Mouse (Mus musculus) kidney, embryonic 16.5 days (tissue): ENCODE results near the gene Tpk1. TPM values are rescaled to one million over a fixed set of nuclear protein-coding genes. Genes with fewer than 3 reads are reported as not detected.

Source experiments
- ATAC-seq: fragments of 200-750 bp; cut with Nextera tagmentation; 2 replicates; pipeline ENCODE4 v1.8.0; 2017; ENCODE audit warnings: moderate TSS enrichment; ENCODE audit not compliant: low FRiP score, low TSS enrichment
- H3K27ac ChIP-seq: fragments of 300-500 bp; sonication (generic); 2 replicates; pipeline ENCODE4 v1.5.1; 2014; ENCODE audit warnings: low read length
- H3K27me3 ChIP-seq: fragments of 300-500 bp; sonication (generic); 2 replicates; pipeline ENCODE4 v1.6.1; 2014; ENCODE audit warnings: low read length, control low read depth, mixed read lengths; ENCODE audit not compliant: insufficient read depth
- H3K36me3 ChIP-seq: fragments of 300-500 bp; sonication (generic); 2 replicates; pipeline ENCODE4 v1.6.1; 2014; ENCODE audit warnings: low read length, control low read depth, mixed read lengths; ENCODE audit not compliant: insufficient read depth
- H3K4me1 ChIP-seq: fragments of 300-500 bp; sonication (generic); 2 replicates; pipeline ENCODE4 v1.6.1; 2014; ENCODE audit warnings: low read length, control low read depth, mixed read lengths; ENCODE audit not compliant: insufficient read depth
- H3K4me2 ChIP-seq: fragments of 300-500 bp; sonication (generic); replicated peaks from 2 replicates; pipeline ENCODE4 v1.6.1; 2014; ENCODE audit warnings: low read depth, low read length
- H3K4me3 ChIP-seq: fragments of 300-500 bp; sonication (generic); 2 replicates; pipeline ENCODE4 v1.5.1; 2014; ENCODE audit warnings: mild to moderate bottlenecking, low read length
- H3K9ac ChIP-seq: fragments of 300-500 bp; sonication (generic); replicated peaks from 2 replicates; pipeline ENCODE4 v1.6.1; 2014; ENCODE audit warnings: low read length
- H3K9me3 ChIP-seq: fragments of 300-500 bp; sonication (generic); 2 replicates; pipeline ENCODE4 v1.6.1; 2016; ENCODE audit warnings: low read length, control low read depth
- WGBS: fragments of 180-500 bp; shearing (Covaris S2); extraction: QIAGEN DNeasy Blood & Tissue Kit; methylation state at CpG from one replicate; pipeline ENCODE4 v1.1.7; 2014; 5-methylcytosine and 5-hydroxymethylcytosine counted together
- polyA plus RNA-seq: library from polyadenylated mRNA; unstranded; fragments of >200 nt; fragmentation: Nextera tagmentation; extraction: Ambion mirVana; gene quantifications from 2 replicates; pipeline ENCODE4 v1.2.1, GENCODE M21; 2015

The Tpk1 gene
- polyA plus RNA-seq, 1 experiment from 2014 or later, result 23.0 TPM

GRCm38 (mm10) chr6:43312546-43312945 is 353.5 kb downstream of the Tpk1 start:
- Histone ChIP-seq H3K9me3 (no peaks in the 10 kb centered on the region), H3K4me1 (peaks cover 8% of the 10 kb centered on the region; the same call in 1 of the 2 replicates), H3K27me3 (no peaks in the 10 kb centered on the region), H3K4me2 (no peak overlapping the region), H3K9ac (no peak overlapping the region), H3K27ac (peak overlapping the region; percentile 46; the same call in 1 of the 2 replicates), H3K36me3 (no peaks in the 10 kb centered on the region), H3K4me3 (no peak overlapping the region)
- no peak for ATAC-seq

DNA sequence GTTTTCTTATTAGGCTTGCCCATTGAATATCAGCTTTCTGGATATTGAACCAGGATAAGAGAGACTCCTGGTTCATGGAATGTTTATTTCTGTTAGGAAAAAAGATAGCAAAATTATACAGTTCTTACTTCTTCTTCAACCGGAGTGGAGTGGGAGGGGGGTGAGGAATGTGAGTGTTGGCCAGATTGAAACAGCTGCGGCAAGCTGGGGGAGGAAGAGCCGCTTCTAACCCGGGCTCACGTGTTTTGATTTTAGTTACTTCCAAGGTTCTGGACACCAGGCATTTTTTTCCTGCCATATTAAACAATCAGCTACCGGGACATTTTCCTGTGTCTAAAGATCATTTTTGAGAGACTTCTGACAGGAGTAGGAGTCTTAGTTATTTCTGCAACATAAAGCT is 356.0 kb downstream of the Tpk1 start:
- Histone ChIP-seq H3K36me3 (no peaks in the 10 kb centered on the region), H3K27me3 (no peaks in the 10 kb centered on the region), H3K9me3 (no peaks in the 10 kb centered on the region), H3K27ac (no peak overlapping the region), H3K4me3 (no peak overlapping the region), H3K9ac (no peak overlapping the region), H3K4me2 (no peak overlapping the region), H3K4me1 (peaks cover 8% of the 10 kb centered on the region; the same call in 1 of the 2 replicates)
- ATAC-seq, result no peak
- WGBS, result 45% methylated on average over 6 of the region's 6 CpGs

DNA sequence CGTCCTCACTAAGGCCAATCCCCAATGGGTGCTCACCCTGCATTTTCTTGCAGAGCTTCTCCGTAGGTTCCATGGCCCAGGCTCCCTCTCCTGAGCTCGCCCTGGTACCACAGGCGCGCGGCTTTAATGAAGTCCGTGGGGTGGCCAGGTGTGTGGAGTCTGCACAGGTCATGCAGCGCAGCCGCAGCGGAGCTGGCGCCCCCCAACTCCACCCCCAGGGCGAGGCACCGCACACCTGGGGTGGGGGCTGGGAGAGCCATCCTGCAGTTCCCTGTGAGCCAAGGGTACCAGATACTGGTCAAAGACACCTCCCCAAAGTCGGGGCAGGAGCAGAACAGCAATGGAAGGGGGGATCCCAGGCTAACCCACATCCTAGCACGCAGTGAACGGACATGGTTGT is 356.6 kb downstream of the Tpk1 start, which contains the start of gene Nobox:
Nobox (minus strand) TSS at position 101 of the 400 bp plus-strand sequence.
- H3K27ac ChIP-seq, result no peak within 1 kb of the TSS
- no peak within 1 kb of the TSS for H3K4me3 ChIP-seq
- no peaks in the 10 kb centered on the region for H3K27me3 ChIP-seq
- 0 out of 2 replicates have a peak, but pooled peaks have one; percentile 10 for ATAC-seq
- H3K4me2 ChIP-seq, result no peak within 1 kb of the TSS
- H3K9me3 ChIP-seq, result no peaks in the 10 kb centered on the region
- peaks cover 8% of the 10 kb centered on the region; the same call in 1 of the 2 replicates for H3K4me1 ChIP-seq
- 78% methylated on average over 16 of the region's 16 CpGs for WGBS
- H3K36me3 ChIP-seq, result no peaks in the 10 kb centered on the region
- no peak within 1 kb of the TSS for H3K9ac ChIP-seq

GRCm38 (mm10) chr6:43297508-43297850 is 368.6 kb downstream of the Tpk1 start:
- Histone ChIP-seq H3K9me3 (no peaks in the 10 kb centered on the region), H3K9ac (no peak overlapping the region), H3K4me3 (no peak overlapping the region), H3K4me1 (peaks cover 9% of the 10 kb centered on the region), H3K36me3 (no peaks in the 10 kb centered on the region), H3K4me2 (no peak overlapping the region), H3K27me3 (no peaks in the 10 kb centered on the region), H3K27ac (no peak overlapping the region)
- ATAC-seq, result peak; percentile 21; the same call in 1 of the 2 replicates
- WGBS, result 34% methylated on average over 2 of the region's 2 CpGs

DNA sequence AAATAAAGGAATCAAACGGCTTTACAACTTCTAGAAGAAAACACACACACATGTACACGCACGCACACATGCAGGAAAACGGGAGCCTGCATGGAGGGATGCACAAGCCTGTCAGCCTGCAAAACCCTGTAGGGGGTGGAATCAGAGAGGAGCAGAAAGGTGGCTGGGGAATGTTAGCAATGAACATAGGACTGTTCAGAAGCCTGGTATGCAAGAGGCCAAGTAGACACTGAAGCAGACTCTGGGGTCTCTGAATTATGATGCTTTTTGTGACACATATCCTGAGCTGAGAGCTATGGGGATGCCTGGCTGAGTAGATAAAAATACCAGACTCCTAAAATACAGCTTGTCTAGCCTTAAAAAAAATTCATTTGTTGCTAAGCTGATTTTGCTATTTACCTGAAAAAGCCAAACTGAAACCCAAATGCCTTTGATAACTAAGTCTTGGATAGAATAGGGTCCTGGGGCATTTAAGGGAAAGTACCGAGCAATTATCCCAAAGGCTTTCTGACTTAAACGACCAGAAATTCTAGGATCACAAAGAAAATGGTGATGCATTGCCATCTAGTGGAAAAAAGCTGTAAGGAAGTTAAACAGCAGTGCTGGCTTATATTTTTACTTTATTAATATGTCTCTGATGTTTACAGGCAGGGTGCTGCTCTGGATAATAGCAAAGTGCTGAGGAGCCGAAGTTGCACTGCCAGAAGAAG is 369.1 kb downstream of the Tpk1 start:
- no peak overlapping the region for H3K4me3 ChIP-seq
- H3K27me3 ChIP-seq, result no peaks in the 10 kb centered on the region
- H3K36me3 ChIP-seq, result no peaks in the 10 kb centered on the region
- no peak overlapping the region for H3K9ac ChIP-seq
- no peak overlapping the region for H3K27ac ChIP-seq
- WGBS, result 41% methylated on average over 7 of the region's 7 CpGs
- H3K4me2 ChIP-seq, result no peak overlapping the region
- peak; percentile 31; the same call in 1 of the 2 replicates for ATAC-seq
- H3K4me1 ChIP-seq, result peaks cover 14% of the 10 kb centered on the region
- no peaks in the 10 kb centered on the region for H3K9me3 ChIP-seq

GRCm38 (mm10) chr6:43295908-43296307 is 370.2 kb downstream of the Tpk1 start:
- no peak for ATAC-seq
- no peaks in the 10 kb centered on the region for H3K36me3 ChIP-seq
- no peaks in the 10 kb centered on the region for H3K27me3 ChIP-seq
- H3K9me3 ChIP-seq, result no peaks in the 10 kb centered on the region
- H3K9ac ChIP-seq, result no peak overlapping the region
- 24% methylated on average over 5 of the region's 5 CpGs for WGBS
- peaks cover 15% of the 10 kb centered on the region for H3K4me1 ChIP-seq
- H3K4me3 ChIP-seq, result no peak overlapping the region
- peak overlapping the region; percentile 55; the same call in 1 of the 2 replicates for H3K27ac ChIP-seq
- H3K4me2 ChIP-seq, result no peak overlapping the region
